Mouse (Mus musculus): Measurements from ENCODE around the gene Tnrc6b.

- TF ChIP-seq CTCF (IDR thresholded peaks at IDR 0.05; ENCODE audit: low read depth) (no peak), EP300 (IDR thresholded peaks at IDR 0.05; ENCODE audit: low read depth) (no peak)
Measured at GRCm38 (mm10) chr15:80703495-80703894, 7.6 kb upstream of the Tnrc6b start.
